Mouse (Mus musculus): ENCODE measurements at regions not wholly inside any gene's neighbourhood (a gene's known extent, or its start where the extent isn't known, plus 50 kb on each side); places are given as distances from the start of the nearest gene placed in this dataset.

DNA sequence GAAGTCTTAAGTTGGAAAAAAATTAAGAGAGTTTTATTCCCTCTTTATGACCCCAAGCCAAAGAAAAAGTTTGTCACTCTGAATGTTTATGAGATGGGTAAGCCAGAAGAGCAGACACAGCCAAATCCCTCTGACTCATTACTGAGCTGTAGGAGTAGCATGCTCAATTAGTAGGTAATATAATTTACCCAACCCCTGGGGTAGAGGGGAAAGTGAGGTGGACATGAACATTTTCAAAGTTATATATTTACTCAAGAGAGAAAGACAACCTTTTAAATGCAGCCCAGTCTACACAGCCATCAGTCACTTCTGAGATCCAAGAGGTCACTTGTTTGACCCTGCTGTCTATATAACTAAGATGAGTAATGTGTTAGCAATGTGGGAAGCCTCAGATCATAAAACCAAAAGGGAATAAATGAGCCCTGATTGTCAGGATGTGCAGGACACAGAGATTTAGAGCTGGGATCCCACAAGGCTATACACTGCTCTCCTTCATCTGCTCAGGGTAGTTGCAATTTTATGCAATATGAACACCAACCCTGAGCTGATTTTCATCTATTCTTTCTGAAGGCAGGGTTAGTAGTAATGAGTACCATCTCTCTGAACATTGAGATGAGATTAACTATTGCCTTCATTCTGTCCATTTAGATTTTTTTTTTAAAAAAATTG, 114.7 kb upstream of the Ndp start:
- peak; percentile 77 for DNase-seq (ENCODE audit: low read depth, low spot score)

DNA sequence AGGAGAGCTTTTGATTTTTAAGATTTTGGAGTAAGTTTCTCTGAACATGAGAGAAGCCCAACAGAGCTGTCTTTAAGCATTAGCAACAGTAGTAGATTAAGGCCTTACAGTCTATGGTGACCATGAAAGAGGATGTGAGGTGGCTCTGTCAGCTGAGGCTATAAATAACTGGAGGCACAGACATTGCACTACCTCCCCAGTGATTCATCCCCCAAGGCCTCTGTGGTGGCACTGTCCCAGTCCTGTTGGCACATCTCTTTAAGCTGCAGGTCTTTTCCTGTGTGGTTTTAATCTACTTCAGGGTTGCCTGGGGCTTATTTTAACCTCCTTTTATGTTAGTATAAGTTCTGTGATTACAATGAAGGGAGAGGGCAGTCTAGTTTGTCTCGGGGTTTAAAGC, 106.2 kb upstream of the Ndp start:
- DNase-seq (ENCODE audit: low read depth, low spot score): peak; percentile 80

DNA sequence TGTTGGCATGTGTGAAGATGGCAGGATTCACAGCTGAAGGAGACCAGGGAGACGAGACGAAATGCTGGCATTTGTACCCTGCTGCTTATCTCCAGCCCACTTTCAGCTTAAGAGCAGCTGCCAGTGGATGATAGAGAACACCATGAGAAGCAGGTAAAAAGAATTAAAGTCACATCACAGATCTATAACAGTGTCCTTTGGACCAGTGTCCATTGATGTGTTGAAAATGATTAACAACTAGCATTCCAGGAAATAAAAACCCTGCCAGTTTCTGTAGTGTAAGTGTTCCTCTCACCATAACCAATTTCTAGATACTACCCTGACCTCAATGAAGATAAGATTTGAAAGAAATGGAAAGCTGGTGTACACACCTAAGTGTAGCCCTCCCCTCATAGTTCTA, 97.6 kb upstream of the Ndp start:
- no peak for DNase-seq (ENCODE audit: low read depth, low spot score)

DNA sequence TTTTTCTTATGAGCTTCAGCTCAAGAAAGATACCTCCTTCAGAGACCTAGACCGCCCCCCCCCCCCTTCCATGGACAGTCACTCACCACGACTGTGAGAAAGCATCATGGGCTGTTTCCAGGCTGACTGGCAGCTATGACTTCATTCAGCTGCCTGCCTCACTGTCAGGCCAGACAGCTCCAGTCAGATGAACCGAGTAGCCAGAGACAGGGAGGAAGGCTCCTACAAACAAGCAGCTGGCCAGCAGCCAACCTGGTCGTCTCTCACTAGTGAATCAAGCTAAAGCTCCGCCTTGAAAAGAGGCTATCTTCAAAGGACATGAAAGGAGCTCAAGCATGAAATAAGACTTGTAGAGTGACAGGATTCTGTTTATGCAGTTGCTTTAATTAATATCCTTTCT, 87.0 kb upstream of the Ndp start:
- peak; percentile 67 for DNase-seq (ENCODE audit: low read depth, low spot score)
